Mouse (Mus musculus) forebrain, embryonic 10.5 days (tissue): ENCODE data around the gene Ddx11. TPM values are rescaled to one million over a fixed set of nuclear protein-coding genes. Genes with fewer than 3 reads are reported as not detected.

ENCODE experiments used
- DNase-seq: peaks from one replicate; pipeline ENCODE4 v3.0.0-alpha.2; 2017; ENCODE audit warnings: low spot score; ENCODE audit errors: extremely low spot score
- H3K27ac ChIP-seq: fragments of 300-500 bp; sonication (generic); 2 replicates; pipeline ENCODE4 v1.5.1; 2016; ENCODE audit warnings: mild to moderate bottlenecking
- H3K27me3 ChIP-seq: fragments of 300-500 bp; sonication (generic); 2 replicates; pipeline ENCODE4 v1.6.1; 2016; ENCODE audit warnings: mild to moderate bottlenecking; ENCODE audit not compliant: poor library complexity, severe bottlenecking
- H3K36me3 ChIP-seq: fragments of 300-500 bp; sonication (generic); replicated peaks from 2 replicates; pipeline ENCODE4 v1.6.1; 2016; ENCODE audit warnings: mild to moderate bottlenecking, moderate library complexity
- H3K4me1 ChIP-seq: fragments of 300-500 bp; sonication (generic); 2 replicates; pipeline ENCODE4 v1.6.1; 2016
- H3K4me3 ChIP-seq: fragments of 300-500 bp; sonication (generic); 2 replicates; pipeline ENCODE4 v1.5.1; 2016; ENCODE audit warnings: mild to moderate bottlenecking, moderate library complexity
- H3K9me3 ChIP-seq: fragments of 300-500 bp; sonication (generic); 2 replicates; pipeline ENCODE4 v1.6.1; 2016; ENCODE audit warnings: mild to moderate bottlenecking, moderate library complexity
- WGBS: fragments of 180-500 bp; shearing (Covaris S2); methylation state at CpG from one replicate; pipeline ENCODE4 v1.1.7; 2016; 5-methylcytosine and 5-hydroxymethylcytosine counted together
- polyA plus RNA-seq: library from polyadenylated mRNA; unstranded; fragments of >200 nt; fragmentation: Nextera tagmentation; extraction: Ambion mirVana; gene quantifications from 2 replicates; pipeline ENCODE4 v1.2.1, GENCODE M21; 2016

Ddx11 gene
- 35.1 and 37.8 TPM in 2 replicates for polyA plus RNA-seq

- peaks cover 17% of the 10 kb centered on the region for H3K4me1 ChIP-seq
- WGBS, result 6% methylated on average over 45 of the region's 45 CpGs
- no peaks in the 10 kb centered on the region for H3K9me3 ChIP-seq
- peak; percentile 92 for DNase-seq
- no peaks in the 10 kb centered on the region for H3K27me3 ChIP-seq
- peaks cover 44% of the 10 kb centered on the region for H3K36me3 ChIP-seq
- peak within 1 kb of the TSS; percentile 81 for H3K4me3 ChIP-seq
- peak within 1 kb of the TSS; percentile 95 for H3K27ac ChIP-seq
These were observed at the start of gene Ddx11 for GRCm38 (mm10) chr17:66123066-66123815. TSS of gene Ddx11 (plus strand) at chr17:66123520.

GRCm38 (mm10) chr17:66073971-66074370 is 49.3 kb upstream of the Ddx11 start:
- Histone ChIP-seq H3K4me3 (no peak overlapping the region), H3K27ac (no peak overlapping the region), H3K9me3 (no peaks in the 10 kb centered on the region), H3K36me3 (peaks cover 3% of the 10 kb centered on the region), H3K27me3 (peaks cover 14% of the 10 kb centered on the region), H3K4me1 (peaks cover 18% of the 10 kb centered on the region)
- WGBS, result 91% methylated on average over 7 of the region's 7 CpGs
- no peak for DNase-seq

GRCm38 (mm10) chr17:66075827-66076173 is 47.5 kb upstream of the Ddx11 start:
- 8% methylated on average over 12 of the region's 12 CpGs for WGBS

GRCm38 (mm10) chr17:66076174-66076927 is 47.0 kb upstream of the Ddx11 start:
- Histone ChIP-seq H3K36me3 (peaks cover 27% of the 10 kb centered on the region), H3K9me3 (no peaks in the 10 kb centered on the region), H3K27ac (peak overlapping the region; percentile 90), H3K27me3 (peaks cover 14% of the 10 kb centered on the region), H3K4me3 (peak overlapping the region; percentile 86), H3K4me1 (peaks cover 18% of the 10 kb centered on the region)
- WGBS, result under 1% methylated on average over 95 of the region's 95 CpGs
- DNase-seq, result peak; percentile 28

More at GRCm38 (mm10) chr17:66075827-66076173, 47.5 kb upstream of the Ddx11 start:
- peaks cover 14% of the 10 kb centered on the region for H3K27me3 ChIP-seq
- H3K4me1 ChIP-seq, result peaks cover 18% of the 10 kb centered on the region
- H3K9me3 ChIP-seq, result no peaks in the 10 kb centered on the region
- no peak overlapping the region for H3K27ac ChIP-seq
- no peak for DNase-seq
- H3K36me3 ChIP-seq, result peaks cover 21% of the 10 kb centered on the region
- H3K4me3 ChIP-seq, result peak overlapping the region; percentile 86

GRCm38 (mm10) chr17:66076934-66077333 is 46.4 kb upstream of the Ddx11 start, which contains the start of gene Ankrd12:
TSS of gene Ankrd12 (minus strand) at chr17:66077089.
- peaks cover 14% of the 10 kb centered on the region for H3K27me3 ChIP-seq
- DNase-seq, result peak; percentile 94
- peaks cover 32% of the 10 kb centered on the region for H3K36me3 ChIP-seq
- H3K4me3 ChIP-seq, result peak within 1 kb of the TSS; percentile 86
- H3K4me1 ChIP-seq, result peaks cover 18% of the 10 kb centered on the region
- WGBS, result under 1% methylated on average over 53 of the region's 53 CpGs
- no peaks in the 10 kb centered on the region for H3K9me3 ChIP-seq
- H3K27ac ChIP-seq, result peak within 1 kb of the TSS; percentile 90

GRCm38 (mm10) chr17:66077437-66077850 is 45.9 kb upstream of the Ddx11 start:
- Histone ChIP-seq H3K27ac (peak overlapping the region; percentile 90), H3K36me3 (peaks cover 33% of the 10 kb centered on the region), H3K4me1 (peaks cover 18% of the 10 kb centered on the region), H3K27me3 (peaks cover 14% of the 10 kb centered on the region), H3K4me3 (peak overlapping the region; percentile 86), H3K9me3 (no peaks in the 10 kb centered on the region)
- WGBS, result 1% methylated on average over 23 of the region's 23 CpGs
- DNase-seq, result no peak

- H3K27me3 ChIP-seq, result no peaks in the 10 kb centered on the region
- peaks cover 85% of the 10 kb centered on the region for H3K36me3 ChIP-seq
- no peak overlapping the region for H3K27ac ChIP-seq
- no peaks in the 10 kb centered on the region for H3K4me1 ChIP-seq
- WGBS, result 84% methylated on average over 1 of the region's 1 CpGs
- H3K4me3 ChIP-seq, result no peak overlapping the region
- DNase-seq, result no peak
- H3K9me3 ChIP-seq, result no peaks in the 10 kb centered on the region
These were observed 38.8 kb upstream of the Ddx11 start for GRCm38 (mm10) chr17:66084486-66084885.

- WGBS, result 97% methylated on average over 1 of the region's 1 CpGs
- H3K27ac ChIP-seq, result no peak overlapping the region
- H3K4me3 ChIP-seq, result no peak overlapping the region
- H3K36me3 ChIP-seq, result peaks cover 83% of the 10 kb centered on the region
- no peak for DNase-seq
- H3K4me1 ChIP-seq, result no peaks in the 10 kb centered on the region
- no peaks in the 10 kb centered on the region for H3K9me3 ChIP-seq
- H3K27me3 ChIP-seq, result no peaks in the 10 kb centered on the region
These were observed 38.3 kb upstream of the Ddx11 start for GRCm38 (mm10) chr17:66085038-66085437.

GRCm38 (mm10) chr17:66090251-66090650 is 33.1 kb upstream of the Ddx11 start:
- Histone ChIP-seq H3K27me3 (no peaks in the 10 kb centered on the region), H3K27ac (no peak overlapping the region), H3K4me3 (no peak overlapping the region), H3K9me3 (no peaks in the 10 kb centered on the region), H3K36me3 (peaks cover 72% of the 10 kb centered on the region), H3K4me1 (no peaks in the 10 kb centered on the region)
- no peak for DNase-seq

- Histone ChIP-seq H3K27ac (no peak overlapping the region), H3K36me3 (peaks cover 62% of the 10 kb centered on the region), H3K4me3 (no peak overlapping the region), H3K27me3 (no peaks in the 10 kb centered on the region), H3K9me3 (no peaks in the 10 kb centered on the region), H3K4me1 (no peaks in the 10 kb centered on the region)
- DNase-seq, result no peak
- WGBS, result 93% methylated on average over 2 of the region's 2 CpGs
These were observed 31.9 kb upstream of the Ddx11 start for GRCm38 (mm10) chr17:66091392-66091791.

GRCm38 (mm10) chr17:66092065-66092464 is 31.3 kb upstream of the Ddx11 start:
- no peak overlapping the region for H3K27ac ChIP-seq
- no peaks in the 10 kb centered on the region for H3K9me3 ChIP-seq
- no peak for DNase-seq
- 91% methylated on average over 2 of the region's 2 CpGs for WGBS
- H3K36me3 ChIP-seq, result peaks cover 59% of the 10 kb centered on the region
- H3K4me1 ChIP-seq, result no peaks in the 10 kb centered on the region
- H3K27me3 ChIP-seq, result no peaks in the 10 kb centered on the region
- no peak overlapping the region for H3K4me3 ChIP-seq

GRCm38 (mm10) chr17:66092664-66093063 is 30.7 kb upstream of the Ddx11 start:
- Histone ChIP-seq H3K27ac (no peak overlapping the region), H3K36me3 (peaks cover 58% of the 10 kb centered on the region), H3K27me3 (no peaks in the 10 kb centered on the region), H3K9me3 (no peaks in the 10 kb centered on the region), H3K4me1 (no peaks in the 10 kb centered on the region), H3K4me3 (no peak overlapping the region)
- DNase-seq, result no peak
- WGBS, result 91% methylated on average over 3 of the region's 3 CpGs
